Mouse (Mus musculus) erythroblast, embryonic 14.5 days (primary cell): Measurements from ENCODE around the gene Trim46. TPM values are rescaled to one million over a fixed set of nuclear protein-coding genes. Genes with fewer than 3 reads are reported as not detected.
"Not testable (repeated sequence)": the region's sequence is repeated elsewhere in the genome, so short reads cannot be mapped to it uniquely, and the experiment has no call there.

ENCODE experiments used
- H3K27me3 ChIP-seq: 2 replicates; pipeline ENCODE4 v1.6.1; 2012; ENCODE audit warnings: inconsistent platforms; ENCODE audit not compliant: control insufficient read depth
- H3K36me3 ChIP-seq: 2 replicates; pipeline ENCODE4 v1.6.1; 2012; ENCODE audit warnings: mild to moderate bottlenecking, inconsistent platforms; ENCODE audit not compliant: control insufficient read depth
- H3K4me1 ChIP-seq: 2 replicates; pipeline ENCODE4 v1.6.1; 2012; ENCODE audit warnings: inconsistent platforms; ENCODE audit not compliant: control insufficient read depth
- H3K4me3 ChIP-seq: replicated peaks from 2 replicates; pipeline ENCODE3; 2012; ENCODE audit warnings: moderate library complexity, mild to moderate bottlenecking, inconsistent platforms
- H3K9me3 ChIP-seq: 2 replicates; pipeline ENCODE4 v1.6.1; 2012; ENCODE audit warnings: low read length, inconsistent platforms, mixed read lengths; ENCODE audit not compliant: control insufficient read depth
- GATA1 ChIP-seq: IDR thresholded peaks from 2 replicates; pipeline ENCODE4 v1.6.1; 2012; ENCODE audit warnings: low read length, inconsistent platforms, mixed read lengths
- TAL1 ChIP-seq: IDR thresholded peaks from 3 replicates; pipeline ENCODE4 v1.6.1; 2012; ENCODE audit warnings: low read length, inconsistent platforms, mixed read lengths
- polyA plus RNA-seq: library from polyadenylated mRNA; stranded (reverse); fragments of >175 nt; gene quantifications from 2 replicates; pipeline ENCODE4 v1.2.3, GENCODE M21; 2012

Gene Trim46
- polyA plus RNA-seq, 1 experiment, result 0.02 TPM

DNA sequence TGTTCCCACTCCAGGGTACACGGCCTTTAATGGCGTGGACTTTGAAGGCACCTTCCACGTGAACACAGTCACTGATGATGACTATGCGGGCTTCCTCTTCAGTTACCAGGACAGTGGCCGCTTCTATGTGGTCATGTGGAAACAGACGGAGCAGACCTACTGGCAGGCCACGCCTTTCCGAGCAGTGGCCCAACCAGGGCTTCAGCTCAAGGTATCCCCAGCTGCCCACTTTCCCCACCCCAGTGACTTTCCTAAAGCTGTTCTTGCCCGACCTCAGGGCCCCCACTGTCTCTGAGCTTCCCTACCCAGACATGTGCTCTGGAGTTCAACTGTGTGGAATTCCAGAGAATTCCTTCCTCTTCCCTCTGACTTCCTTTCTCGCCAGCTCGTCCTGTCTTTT, 21.3 kb downstream of the Trim46 start:
- Histone ChIP-seq H3K9me3 (no peaks in the 10 kb centered on the region; the same call in 1 of the 2 replicates), H3K36me3 (no peaks in the 10 kb centered on the region), H3K27me3 (peaks cover 68% of the 10 kb centered on the region), H3K4me3 (no peak overlapping the region), H3K4me1 (peaks cover 18% of the 10 kb centered on the region)
- no peak for TF ChIP-seq TAL1
- TF ChIP-seq GATA1, result no peak

DNA sequence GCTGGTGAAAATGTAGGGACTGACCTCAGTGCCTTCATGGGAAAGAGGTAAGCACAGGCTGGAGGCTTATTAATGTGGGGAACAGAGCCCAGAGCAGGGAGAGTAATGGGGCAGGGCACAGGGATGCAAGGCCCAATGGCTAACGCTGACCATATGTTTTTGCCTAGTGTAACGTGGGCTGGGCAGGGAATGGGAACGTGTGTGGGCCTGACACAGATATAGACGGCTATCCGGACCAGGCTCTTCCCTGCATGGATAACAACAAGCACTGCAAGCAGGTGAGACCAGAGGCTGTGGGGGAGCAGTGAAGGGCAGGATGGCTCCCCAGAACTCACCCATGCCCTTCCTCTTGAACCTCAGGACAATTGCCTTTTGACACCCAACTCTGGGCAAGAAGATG, 24.9 kb downstream of the Trim46 start:
- Histone ChIP-seq H3K9me3 (no peaks in the 10 kb centered on the region; the same call in 1 of the 2 replicates), H3K27me3 (peaks cover 49% of the 10 kb centered on the region), H3K36me3 (no peaks in the 10 kb centered on the region), H3K4me3 (no peak overlapping the region), H3K4me1 (peaks cover under 1% of the 10 kb centered on the region; the same call in 1 of the 2 replicates)
- TF ChIP-seq GATA1 (no peak), TAL1 (no peak)

DNA sequence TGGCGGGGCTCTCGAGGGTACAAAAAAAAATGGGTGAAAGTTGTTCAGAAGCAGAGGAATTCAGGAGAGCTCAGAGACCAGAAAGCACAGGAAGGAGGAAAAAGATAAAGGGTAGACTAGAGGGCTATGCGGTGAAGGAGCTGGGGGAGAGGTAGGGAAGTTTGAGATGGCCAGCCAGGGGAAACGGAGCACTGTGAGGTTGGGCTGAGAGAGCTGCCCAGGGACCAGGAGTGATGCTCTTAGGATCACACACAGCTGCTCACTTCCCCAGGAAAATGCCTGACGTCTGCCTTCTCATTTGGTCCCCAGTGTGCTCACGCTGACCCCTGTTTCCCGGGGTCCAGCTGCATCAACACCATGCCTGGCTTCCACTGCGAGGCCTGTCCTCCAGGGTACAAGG, 26.6 kb downstream of the Trim46 start:
- Histone ChIP-seq H3K4me1 (peaks cover 16% of the 10 kb centered on the region), H3K27me3 (peaks cover 46% of the 10 kb centered on the region), H3K4me3 (no peak overlapping the region), H3K9me3 (no peaks in the 10 kb centered on the region), H3K36me3 (no peaks in the 10 kb centered on the region)
- TF ChIP-seq GATA1 (no peak), TAL1 (no peak)

DNA sequence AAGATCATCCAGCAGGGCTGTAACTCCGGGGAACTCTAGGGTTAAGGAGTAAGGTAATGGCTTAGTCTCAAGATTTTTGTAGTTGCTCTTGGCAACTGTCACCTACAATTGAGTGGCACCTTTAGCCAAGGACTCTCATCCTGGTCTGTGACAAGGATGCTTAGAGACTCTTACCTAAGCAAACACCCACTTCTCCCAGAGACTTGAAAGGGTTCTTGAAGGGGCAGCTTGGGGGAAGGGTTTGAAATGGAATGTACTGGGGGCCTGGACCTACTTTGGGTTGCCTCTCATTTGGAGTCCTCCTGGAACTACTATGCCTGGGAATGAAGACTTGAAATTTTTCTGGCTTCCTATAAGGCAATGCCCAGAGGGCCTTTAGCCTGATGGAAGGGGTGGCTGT, 27.8 kb downstream of the Trim46 start:
- Histone ChIP-seq H3K4me1 (peaks cover 26% of the 10 kb centered on the region), H3K36me3 (no peaks in the 10 kb centered on the region), H3K27me3 (peaks cover 40% of the 10 kb centered on the region), H3K4me3 (no peak overlapping the region), H3K9me3 (no peaks in the 10 kb centered on the region)
- TF ChIP-seq GATA1 (no peak), TAL1 (no peak)

DNA sequence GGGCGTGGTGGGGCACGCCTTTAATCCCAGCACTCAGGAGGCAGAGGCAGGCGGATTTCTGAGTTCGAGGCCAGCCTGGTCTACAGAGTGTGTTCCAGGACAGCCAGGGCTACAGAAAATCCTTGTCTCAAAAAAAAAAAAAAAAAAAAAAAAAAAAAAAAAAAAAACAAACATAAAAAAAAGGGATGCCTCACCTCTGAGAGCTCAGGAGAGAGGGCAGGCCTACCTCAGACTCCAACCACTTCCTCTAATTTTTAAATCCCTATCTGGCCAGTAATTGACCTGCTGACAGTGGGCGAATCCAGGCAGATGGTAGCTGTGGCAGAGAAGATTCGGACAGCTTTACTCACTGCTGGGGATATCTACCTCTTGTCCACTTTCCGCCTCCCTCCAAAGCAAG, 29.7 kb downstream of the Trim46 start:
- H3K4me3 ChIP-seq, H3K9me3 ChIP-seq, H3K36me3 ChIP-seq: not testable (repeated sequence)
- Histone ChIP-seq H3K4me1 (peaks cover 43% of the 10 kb centered on the region), H3K27me3 (peaks cover 34% of the 10 kb centered on the region)

DNA sequence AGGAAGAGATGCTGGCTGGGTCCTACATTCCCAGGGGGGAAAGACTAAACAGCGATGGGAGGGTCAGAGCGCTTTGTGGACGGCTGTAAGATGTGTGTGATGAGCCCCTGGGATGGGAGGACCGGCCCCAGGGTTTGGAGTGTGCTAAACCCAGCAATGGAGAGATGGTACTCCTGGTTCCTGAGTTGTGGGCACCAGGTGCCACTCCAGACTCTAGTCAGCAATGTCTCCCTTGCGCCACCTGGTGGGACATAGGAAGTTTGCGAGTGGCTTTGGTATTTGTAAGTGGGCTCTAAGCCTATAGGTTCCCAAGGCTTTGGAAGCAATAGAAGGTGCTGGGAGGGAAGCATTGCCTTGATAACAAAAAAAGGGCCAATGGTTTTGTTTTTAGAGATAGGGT, 30.3 kb downstream of the Trim46 start:
- H3K27me3 ChIP-seq, result peaks cover 34% of the 10 kb centered on the region
- peaks cover 10% of the 10 kb centered on the region for H3K36me3 ChIP-seq
- H3K4me3 ChIP-seq, result no peak overlapping the region
- no peak for TF ChIP-seq TAL1
- no peak for TF ChIP-seq GATA1
- H3K4me1 ChIP-seq, result peaks cover 43% of the 10 kb centered on the region
- no peaks in the 10 kb centered on the region for H3K9me3 ChIP-seq

DNA sequence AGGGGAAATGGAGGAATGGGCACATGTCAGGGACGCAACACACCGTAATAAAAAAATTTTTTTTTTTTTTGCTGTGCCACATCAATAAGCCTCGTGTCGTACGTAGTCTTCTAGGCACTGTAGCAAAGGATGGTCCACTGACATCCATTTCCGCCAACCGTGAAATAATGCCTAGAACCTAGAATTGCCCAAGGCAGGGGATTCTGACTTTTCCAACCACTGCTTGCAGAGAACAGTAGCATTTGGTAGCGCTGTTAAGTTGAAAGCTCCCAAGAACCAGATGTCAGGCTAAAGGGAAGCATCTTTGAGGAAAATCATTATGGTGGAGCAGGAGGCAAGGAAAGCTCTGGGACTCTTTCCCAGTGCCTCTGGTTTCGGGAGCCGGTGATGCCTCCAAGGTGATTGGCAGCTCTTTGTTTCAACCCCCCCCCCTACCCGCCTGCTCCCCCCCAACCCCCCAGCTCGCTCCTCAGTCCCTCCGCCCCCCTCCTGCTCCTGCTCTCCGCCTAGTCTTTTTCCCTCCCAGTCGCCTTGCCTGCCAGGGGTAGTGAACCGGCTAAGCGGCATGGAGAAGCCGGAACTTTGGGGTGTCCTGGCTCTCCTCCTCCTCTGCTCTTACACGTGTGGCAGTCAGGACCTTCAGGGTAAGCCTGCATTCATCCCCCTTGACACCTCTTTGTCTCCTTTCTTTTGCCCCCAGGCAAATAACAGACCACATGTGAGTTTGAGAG, 31.3 kb downstream of the Trim46 start, which contains the start of gene Thbs3:
Gene Thbs3 (plus strand): TSS at position 500 of the 731 bp plus-strand sequence.
- Histone ChIP-seq H3K36me3 (peaks cover 20% of the 10 kb centered on the region), H3K9me3 (no peaks in the 10 kb centered on the region), H3K4me3 (peak within 1 kb of the TSS; percentile 70), H3K4me1 (peaks cover 43% of the 10 kb centered on the region), H3K27me3 (peaks cover 33% of the 10 kb centered on the region)
- TF ChIP-seq TAL1 (no peak), GATA1 (no peak)

DNA sequence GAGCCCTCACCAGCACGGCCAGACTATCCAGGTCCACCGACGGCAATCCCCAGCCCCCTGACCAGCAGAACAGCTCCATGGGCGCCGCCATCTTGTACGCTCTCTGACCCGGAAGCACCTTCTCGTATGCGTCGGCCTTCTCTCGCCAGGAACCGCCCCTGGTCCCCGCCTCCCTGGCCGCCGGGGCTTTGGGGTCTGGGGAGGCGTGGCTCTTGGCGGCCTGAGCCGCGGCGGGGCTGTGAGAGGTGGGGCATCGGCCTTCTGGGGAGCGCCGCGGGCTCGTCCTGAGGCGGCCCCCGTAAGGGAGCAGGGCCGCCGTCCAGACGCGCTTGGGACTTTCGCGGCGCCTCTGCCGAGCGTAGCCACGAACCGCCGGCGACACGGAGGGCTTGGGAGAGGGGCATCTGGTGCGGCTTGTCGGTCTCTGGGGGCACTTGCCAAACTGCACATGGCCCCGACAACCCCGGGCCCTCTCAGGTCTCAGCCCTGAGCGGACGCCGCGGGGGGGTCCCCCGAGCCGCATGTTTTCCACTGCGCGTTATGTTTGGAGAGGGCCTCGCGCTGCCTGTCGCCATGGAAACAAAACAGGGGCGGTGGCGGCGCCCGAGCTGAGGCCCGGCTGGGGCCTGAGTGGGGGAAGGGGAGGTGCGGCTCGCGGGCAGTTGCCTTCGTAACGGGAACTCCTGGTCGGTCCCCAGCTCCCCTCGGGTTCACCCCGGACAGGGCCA, 32.1 kb downstream of the Trim46 start:
- H3K4me3 ChIP-seq, result peak overlapping the region; percentile 70
- TF ChIP-seq GATA1 (no peak), TAL1 (no peak)
- H3K9me3 ChIP-seq, result no peaks in the 10 kb centered on the region
- peaks cover 26% of the 10 kb centered on the region for H3K27me3 ChIP-seq
- peaks cover 29% of the 10 kb centered on the region for H3K36me3 ChIP-seq
- peaks cover 43% of the 10 kb centered on the region for H3K4me1 ChIP-seq

DNA sequence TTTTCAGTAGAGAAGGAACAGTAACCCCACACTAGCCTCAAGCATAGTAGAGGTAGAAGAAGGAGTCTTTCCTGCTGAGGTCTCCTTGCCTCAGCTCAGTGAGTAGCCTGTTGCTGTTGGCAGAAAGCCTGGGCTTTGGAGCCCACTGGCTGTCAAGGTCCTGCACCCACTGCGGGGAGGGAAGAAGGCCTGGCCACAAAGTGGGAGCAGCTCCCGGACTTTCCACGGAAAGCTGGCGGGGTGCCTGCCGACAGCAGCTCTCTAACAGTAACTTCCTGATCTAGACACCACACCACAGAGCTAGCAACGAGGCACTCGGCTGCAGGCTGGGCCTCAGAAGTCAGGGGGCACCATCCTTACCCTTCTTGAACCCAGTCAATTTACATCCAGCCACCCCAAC, 35.4 kb downstream of the Trim46 start:
- TF ChIP-seq TAL1 (no peak), GATA1 (no peak)
- Histone ChIP-seq H3K4me1 (peaks cover 39% of the 10 kb centered on the region), H3K4me3 (no peak overlapping the region)

More for the DNA sequence above, 35.4 kb downstream of the Trim46 start:
- peaks cover 16% of the 10 kb centered on the region for H3K27me3 ChIP-seq
- H3K36me3 ChIP-seq, result peaks cover 60% of the 10 kb centered on the region
- no peaks in the 10 kb centered on the region for H3K9me3 ChIP-seq
